Mouse (Mus musculus) heart, adult 2 months (tissue): ENCODE measurements around the gene Arid5b.

Experiments
- CTCF ChIP-seq: fragments of 200-600 bp; IDR thresholded peaks from 2 replicates; pipeline ENCODE4 v1.8.1; 2022; ENCODE audit warnings: antibody characterized with exemption, mild to moderate bottlenecking, moderate library complexity
- EP300 ChIP-seq: fragments of 200-500 bp; IDR thresholded peaks from 2 replicates; pipeline ENCODE4 v1.6.1; 2011; ENCODE audit warnings: low read depth, low read length, control low read depth; ENCODE audit not compliant: insufficient read depth
- POLR2A ChIP-seq: fragments of 200-500 bp; IDR thresholded peaks from 2 replicates; pipeline ENCODE4 v1.6.1; 2011; ENCODE audit warnings: mild to moderate bottlenecking, low read depth, low read length, control low read depth; ENCODE audit not compliant: insufficient read depth

GRCm38 (mm10) chr10:68208670-68209065 is 69.9 kb downstream of the Arid5b start:
- TF ChIP-seq CTCF (no peak), POLR2A (no peak), EP300 (no peak)
